Mouse (Mus musculus): Measurements from ENCODE around the gene Acot7. TPM values are rescaled to one million over a fixed set of nuclear protein-coding genes. Genes with fewer than 3 reads are reported as not detected.

Gene Acot7
- total RNA-seq (2015; ENCODE audit: low replicate concordance) (15.3 and 19.4 TPM in 2 replicates), total RNA-seq (2017; ENCODE audit: low replicate concordance) (5.2 and 9.7 TPM in 2 replicates)

GRCm38 (mm10) chr4:152177537-152178343, at the start of gene Acot7:
Gene Acot7, plus strand, starts transcription at chr4:152178134.
- ATAC-seq (replicated peaks; ENCODE audit: low FRiP score, poor library complexity, severe bottlenecking): peak; percentile 91

DNA sequence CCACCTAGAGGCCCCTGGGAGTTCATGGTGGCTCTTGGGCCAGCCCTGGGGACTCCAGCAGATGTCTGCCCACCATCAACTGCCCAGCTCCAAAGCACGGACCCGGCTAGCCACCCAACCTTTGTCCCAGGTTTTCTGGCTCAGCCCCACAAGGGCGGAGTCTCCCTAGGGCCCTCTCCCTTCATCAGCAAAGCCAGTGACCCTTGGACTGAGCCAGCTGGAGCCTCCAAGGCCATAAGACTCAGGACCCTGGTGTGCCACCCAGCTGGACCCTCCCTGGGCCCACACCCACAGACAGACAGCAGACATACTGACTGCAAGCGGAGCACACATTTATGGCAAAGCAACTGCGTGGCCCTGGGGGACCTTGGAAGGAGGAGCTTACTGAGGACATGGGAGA, 49.1 kb upstream of the Acot7 start:
- no peak for ATAC-seq (replicated peaks; ENCODE audit: low FRiP score, poor library complexity, severe bottlenecking)

DNA sequence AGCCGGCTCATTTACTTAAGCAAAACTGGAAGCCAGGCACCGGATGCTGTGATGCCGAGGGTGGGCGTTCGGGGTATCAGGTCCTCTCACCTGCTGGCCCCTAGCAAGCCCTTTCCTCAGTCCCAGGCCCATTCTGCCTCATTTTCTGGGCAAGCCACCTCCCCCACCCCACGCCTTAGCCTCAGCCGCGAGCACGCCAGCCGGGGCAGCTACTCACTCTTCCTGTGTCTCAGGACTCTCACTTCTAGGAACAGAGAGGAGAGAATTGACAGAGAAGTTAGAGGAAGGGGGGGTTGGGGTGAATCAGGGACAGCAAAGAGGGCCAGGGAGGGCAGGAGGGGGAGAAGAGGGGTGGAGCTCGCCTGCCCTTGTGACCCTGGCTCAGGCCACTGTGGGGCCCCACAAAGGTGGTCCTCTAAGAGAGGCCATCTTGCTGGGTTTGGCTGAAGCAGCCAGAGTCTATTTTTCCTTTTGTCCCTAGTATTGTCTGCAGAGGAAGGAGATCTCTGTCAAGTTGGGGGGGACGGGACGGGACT, 48.5 kb upstream of the Acot7 start:
- no peak for ATAC-seq (replicated peaks; ENCODE audit: low FRiP score, poor library complexity, severe bottlenecking)

DNA sequence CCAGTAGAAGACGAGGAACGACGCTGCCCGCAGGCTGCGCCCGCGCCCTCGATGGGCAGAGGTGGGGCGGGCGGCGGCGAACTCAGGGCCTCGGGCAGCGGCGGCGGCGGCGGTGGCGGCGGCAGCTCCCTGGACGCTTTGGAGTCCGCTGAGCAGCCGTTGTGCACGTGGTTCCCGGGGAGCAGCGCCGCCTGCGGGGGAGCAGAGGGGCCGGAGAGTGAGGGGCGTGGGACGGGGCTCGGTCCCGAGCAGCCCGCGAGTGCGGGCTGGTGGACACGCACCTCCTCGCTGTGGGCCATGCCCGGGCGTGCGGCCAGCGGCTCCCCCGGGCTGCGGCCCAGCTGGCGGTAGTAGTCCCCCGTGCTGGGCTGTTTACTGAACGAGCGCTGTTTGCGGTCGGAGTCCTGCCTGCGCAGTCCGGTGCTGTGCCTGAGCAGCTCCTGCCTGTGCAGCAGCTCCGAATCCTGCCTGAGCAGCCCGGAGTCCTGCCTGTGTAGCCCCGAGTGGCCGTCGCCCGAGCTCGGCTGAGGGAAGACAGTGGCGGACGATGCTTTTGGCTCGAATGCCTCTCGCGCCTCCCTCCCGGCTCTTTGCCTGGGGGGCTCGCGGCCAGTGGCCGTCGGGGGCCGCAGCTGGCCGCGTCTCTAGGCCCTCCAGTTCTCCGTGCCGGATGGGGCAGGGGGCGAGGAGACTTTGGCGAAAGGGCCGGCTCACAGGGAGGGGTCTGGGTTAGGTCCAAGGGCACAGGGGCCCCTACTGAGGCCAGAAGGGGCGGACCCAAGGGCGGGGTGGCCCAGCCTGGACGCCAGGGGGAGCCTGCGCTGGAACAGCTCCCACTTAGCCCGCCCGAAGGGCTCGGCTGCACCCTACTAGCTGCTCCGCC, 46.9 kb upstream of the Acot7 start:
- no peak for ATAC-seq (replicated peaks; ENCODE audit: low FRiP score, poor library complexity, severe bottlenecking)

DNA sequence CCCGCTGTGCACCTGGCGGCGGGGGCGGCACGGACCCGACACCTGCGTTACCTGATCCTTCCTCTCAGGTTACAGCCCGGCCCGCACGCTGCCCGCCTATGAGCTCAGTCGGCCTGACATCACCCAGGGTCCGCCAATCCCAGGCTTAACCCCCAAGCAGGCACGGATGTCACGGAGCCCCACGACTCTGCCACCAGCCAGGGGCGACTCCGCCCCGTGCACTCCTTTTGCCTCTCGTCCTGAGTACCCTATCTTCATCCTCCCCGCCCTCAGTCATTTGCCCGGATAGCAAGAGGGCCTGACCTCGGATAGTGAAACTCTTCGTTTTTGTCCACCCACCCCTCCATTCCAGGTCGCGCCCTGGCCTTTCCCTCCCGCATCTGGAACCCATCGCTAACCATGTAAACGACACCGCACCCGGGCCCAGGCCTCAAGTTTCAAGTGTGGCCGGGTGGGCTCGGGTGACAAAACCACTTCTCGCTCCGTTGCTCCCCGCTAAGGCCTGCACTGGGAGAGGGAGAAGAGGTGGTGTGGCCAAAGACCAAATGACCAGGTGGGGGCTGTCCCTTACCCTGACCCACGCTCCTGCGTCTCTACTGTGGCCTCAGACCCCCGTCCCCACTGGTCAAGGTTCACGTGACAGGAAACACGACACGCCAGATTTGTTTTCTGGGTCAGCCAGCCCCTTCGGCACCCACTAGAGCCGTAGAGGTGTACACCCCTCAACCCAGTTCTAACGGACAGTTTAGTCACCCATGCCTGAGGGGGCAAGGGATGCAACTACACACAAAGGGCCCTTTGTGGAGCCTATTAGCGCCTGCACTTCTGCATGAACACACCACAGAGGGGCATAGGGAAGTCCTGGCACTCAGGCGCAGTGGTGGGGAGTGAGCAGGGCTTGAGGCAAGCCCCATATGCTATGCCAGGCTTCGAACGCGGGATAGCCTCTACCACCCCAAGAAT, 45.8 kb upstream of the Acot7 start:
- ATAC-seq (replicated peaks; ENCODE audit: low FRiP score, poor library complexity, severe bottlenecking): no peak

- no peak for ATAC-seq (replicated peaks; ENCODE audit: low FRiP score, poor library complexity, severe bottlenecking)
Observed at GRCm38 (mm10) chr4:152132772-152133169, 45.2 kb upstream of the Acot7 start.

- ATAC-seq (replicated peaks; ENCODE audit: low FRiP score, poor library complexity, severe bottlenecking): no peak
Observed at GRCm38 (mm10) chr4:152133213-152133612, 44.7 kb upstream of the Acot7 start.

DNA sequence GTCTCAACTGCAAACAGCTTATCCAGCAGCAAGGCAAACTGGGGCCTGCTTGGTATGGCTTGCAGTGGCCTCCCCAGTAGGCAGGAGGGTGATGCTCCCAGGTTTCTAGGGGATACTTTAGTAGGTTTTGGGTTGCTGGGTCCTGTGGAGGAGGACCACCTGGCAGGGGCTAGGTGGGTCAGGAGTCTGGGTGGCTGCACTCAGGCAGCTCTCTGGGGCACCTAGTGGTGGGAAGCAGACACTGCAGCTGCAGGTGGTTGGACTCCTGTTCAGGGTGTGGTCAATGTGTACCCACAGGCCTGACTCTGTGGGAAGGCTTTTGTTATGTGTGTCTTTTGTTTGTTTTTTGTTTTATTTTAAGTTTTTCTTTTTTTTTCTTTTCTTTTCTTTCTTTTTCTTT, 43.4 kb upstream of the Acot7 start:
- peak; percentile 66 for ATAC-seq (replicated peaks; ENCODE audit: low FRiP score, poor library complexity, severe bottlenecking)

DNA sequence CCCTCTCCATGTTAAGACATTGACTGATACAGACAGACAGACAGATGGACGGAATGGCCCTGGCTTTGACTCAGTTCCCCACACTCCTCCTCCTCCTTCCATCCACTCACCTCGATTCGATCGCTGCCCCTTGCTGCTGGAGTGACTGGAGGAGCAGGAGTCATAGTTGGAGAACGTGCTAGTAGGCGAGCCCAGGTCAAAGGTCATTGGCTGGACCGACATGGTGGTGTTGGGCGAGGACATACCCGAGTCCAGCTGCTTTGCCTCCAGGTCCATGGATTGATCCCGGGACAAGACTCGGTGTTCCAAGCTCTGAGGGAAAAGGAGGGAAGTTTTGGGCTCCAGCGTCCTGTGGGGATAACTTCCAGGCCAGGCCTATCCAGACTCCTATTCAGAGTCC, 42.6 kb upstream of the Acot7 start:
- no peak for ATAC-seq (replicated peaks; ENCODE audit: low FRiP score, poor library complexity, severe bottlenecking)

- ATAC-seq (replicated peaks; ENCODE audit: low FRiP score, poor library complexity, severe bottlenecking): no peak
Observed at GRCm38 (mm10) chr4:152136112-152136875, 41.6 kb upstream of the Acot7 start.

GRCm38 (mm10) chr4:152136876-152137250, 41.1 kb upstream of the Acot7 start:
- ATAC-seq (replicated peaks; ENCODE audit: low FRiP score, poor library complexity, severe bottlenecking): no peak

DNA sequence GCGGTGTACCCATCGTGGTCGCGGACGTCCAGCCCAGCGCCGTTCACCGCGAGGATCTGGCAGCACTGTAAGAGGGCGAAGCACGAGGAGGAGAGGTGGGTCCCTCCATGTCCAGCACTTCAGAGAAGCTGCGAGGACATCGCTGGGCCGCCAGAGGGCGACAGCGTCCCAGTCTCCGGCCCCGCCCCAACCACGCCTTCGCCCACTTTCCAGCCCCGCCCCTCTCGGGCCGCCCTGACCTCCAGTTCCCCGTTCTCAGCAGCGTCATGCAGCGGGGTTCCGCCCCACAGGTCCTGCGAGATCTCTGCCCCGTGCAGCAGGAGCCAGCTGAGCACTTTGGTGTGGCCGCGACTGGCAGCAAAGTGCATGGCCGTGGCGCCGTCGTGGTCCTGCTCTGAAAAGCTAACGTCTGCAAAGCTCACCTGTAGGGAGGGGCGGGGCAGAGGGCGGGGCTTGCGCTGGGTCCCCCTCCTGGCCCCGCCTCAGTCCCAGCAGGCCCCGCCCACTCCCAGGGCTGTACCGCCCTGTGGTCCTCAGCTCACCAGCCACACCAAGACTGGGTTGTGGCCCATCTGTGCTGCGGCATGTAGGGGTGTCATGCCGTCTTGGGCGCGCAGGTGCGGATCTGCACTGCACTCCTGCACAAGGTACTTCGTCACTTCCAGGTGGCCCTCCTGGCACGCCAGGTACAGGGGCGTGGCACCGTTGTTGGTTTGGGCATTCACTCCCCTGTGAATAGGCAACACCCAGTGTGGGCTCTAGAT, 39.3 kb upstream of the Acot7 start:
- peak; percentile 80 for ATAC-seq (replicated peaks; ENCODE audit: low FRiP score, poor library complexity, severe bottlenecking)

DNA sequence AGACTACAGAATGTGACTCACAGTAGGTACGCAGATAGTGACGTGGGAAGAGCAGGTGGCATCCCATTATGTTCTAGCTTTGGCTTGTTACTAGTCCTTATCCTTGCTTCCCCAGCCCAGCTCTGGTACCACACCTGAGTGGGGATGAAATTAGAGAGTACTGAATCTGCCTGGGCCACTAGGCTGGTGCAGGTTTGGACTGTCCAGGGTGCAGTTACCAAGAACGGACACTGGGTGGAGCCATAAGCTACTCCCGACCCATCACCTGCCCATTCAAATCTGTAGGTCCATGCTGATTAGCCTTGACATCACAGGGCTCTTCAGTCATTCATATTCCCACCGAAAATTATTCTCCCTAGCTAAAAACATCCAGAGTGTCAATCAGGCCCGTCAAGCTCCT, 37.5 kb upstream of the Acot7 start:
- ATAC-seq (replicated peaks; ENCODE audit: low FRiP score, poor library complexity, severe bottlenecking): peak; percentile 67

DNA sequence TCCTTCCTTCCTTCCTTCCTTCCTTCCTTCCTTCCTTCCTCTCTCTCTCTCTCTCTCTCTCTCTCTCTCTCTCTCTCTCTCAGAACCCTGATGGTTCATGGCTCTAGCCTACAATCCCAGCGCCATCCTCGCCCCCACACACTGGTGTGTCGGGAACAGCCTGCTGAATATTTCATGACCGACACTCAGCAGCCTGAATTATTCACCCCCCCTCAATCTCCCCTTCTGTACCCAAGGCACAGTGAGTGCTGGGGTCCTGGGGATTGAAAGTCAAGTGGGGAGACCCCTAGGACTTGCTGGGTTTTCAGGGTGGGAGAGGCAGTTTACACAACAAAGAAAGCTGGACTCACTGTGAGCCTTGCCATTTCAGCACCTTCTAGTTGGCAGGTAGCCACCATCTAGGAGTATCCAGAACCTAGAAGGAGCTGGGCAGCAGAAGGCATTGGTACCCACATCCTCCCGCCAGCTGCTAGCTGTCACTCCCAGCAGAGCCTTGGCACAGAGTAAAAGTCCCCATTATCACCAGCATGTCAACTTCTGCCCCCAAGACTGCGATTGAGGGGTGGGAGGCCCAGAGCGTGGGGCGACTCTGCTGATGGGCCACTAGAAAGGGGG, 36.3 kb upstream of the Acot7 start:
- no peak for ATAC-seq (replicated peaks; ENCODE audit: low FRiP score, poor library complexity, severe bottlenecking)

- ATAC-seq (replicated peaks; ENCODE audit: low FRiP score, poor library complexity, severe bottlenecking): no peak
Observed at GRCm38 (mm10) chr4:152143632-152144031, 34.3 kb upstream of the Acot7 start.

- ATAC-seq (replicated peaks; ENCODE audit: low FRiP score, poor library complexity, severe bottlenecking): no peak
Observed at GRCm38 (mm10) chr4:152145473-152145872, 32.5 kb upstream of the Acot7 start.

- ATAC-seq (replicated peaks; ENCODE audit: low FRiP score, poor library complexity, severe bottlenecking): no peak
Observed at GRCm38 (mm10) chr4:152146033-152146827, 31.7 kb upstream of the Acot7 start.
